Mouse (Mus musculus) heart, embryonic 12.5 days (tissue): Measurements from ENCODE around the gene Stard13. TPM values are rescaled to one million over a fixed set of nuclear protein-coding genes. Genes with fewer than 3 reads are reported as not detected.

Experiments
- ATAC-seq: fragments of 200-750 bp; cut with Nextera tagmentation; 2 replicates; pipeline ENCODE4 v1.8.0; 2017; ENCODE audit warnings: moderate TSS enrichment, moderate library complexity; ENCODE audit not compliant: insufficient number of reproducible peaks, low FRiP score
- H3K27ac ChIP-seq: fragments of 300-500 bp; sonication (generic); 2 replicates; pipeline ENCODE4 v1.5.1; 2016; ENCODE audit warnings: mild to moderate bottlenecking, moderate library complexity; ENCODE audit not compliant: poor library complexity, severe bottlenecking
- H3K27me3 ChIP-seq: fragments of 300-500 bp; sonication (generic); replicated peaks from 2 replicates; pipeline ENCODE4 v1.6.1; 2016; ENCODE audit warnings: mild to moderate bottlenecking, moderate library complexity
- H3K36me3 ChIP-seq: fragments of 300-500 bp; sonication (generic); 2 replicates; pipeline ENCODE4 v1.6.1; 2016; ENCODE audit warnings: mild to moderate bottlenecking, moderate library complexity
- H3K4me1 ChIP-seq: fragments of 300-500 bp; sonication (generic); replicated peaks from 2 replicates; pipeline ENCODE4 v1.6.1; 2016; ENCODE audit warnings: mild to moderate bottlenecking
- H3K4me2 ChIP-seq: fragments of 300-500 bp; sonication (generic); 2 replicates; pipeline ENCODE4 v1.6.1; 2016; ENCODE audit warnings: mild to moderate bottlenecking, moderate library complexity
- H3K4me3 ChIP-seq: fragments of 300-500 bp; sonication (generic); 2 replicates; pipeline ENCODE4 v1.5.1; 2016; ENCODE audit warnings: mild to moderate bottlenecking
- H3K9ac ChIP-seq: fragments of 300-500 bp; sonication (generic); 2 replicates; pipeline ENCODE4 v1.6.1; 2016; ENCODE audit warnings: mild to moderate bottlenecking, moderate library complexity
- H3K9me3 ChIP-seq: fragments of 300-500 bp; sonication (generic); replicated peaks from 2 replicates; pipeline ENCODE4 v1.6.1; 2016; ENCODE audit warnings: mild to moderate bottlenecking, moderate library complexity
- WGBS: fragments of 180-500 bp; shearing (Covaris S2); methylation state at CpG from one replicate; pipeline ENCODE4 v1.1.7; 2016; 5-methylcytosine and 5-hydroxymethylcytosine counted together
- polyA plus RNA-seq: library from polyadenylated mRNA; unstranded; fragments of >200 nt; fragmentation: Nextera tagmentation; extraction: Ambion mirVana; gene quantifications from 2 replicates; pipeline ENCODE4 v1.2.1, GENCODE M21; 2016

Gene Stard13
- polyA plus RNA-seq, 1 experiment from 2014 or later = 3.2 TPM

DNA sequence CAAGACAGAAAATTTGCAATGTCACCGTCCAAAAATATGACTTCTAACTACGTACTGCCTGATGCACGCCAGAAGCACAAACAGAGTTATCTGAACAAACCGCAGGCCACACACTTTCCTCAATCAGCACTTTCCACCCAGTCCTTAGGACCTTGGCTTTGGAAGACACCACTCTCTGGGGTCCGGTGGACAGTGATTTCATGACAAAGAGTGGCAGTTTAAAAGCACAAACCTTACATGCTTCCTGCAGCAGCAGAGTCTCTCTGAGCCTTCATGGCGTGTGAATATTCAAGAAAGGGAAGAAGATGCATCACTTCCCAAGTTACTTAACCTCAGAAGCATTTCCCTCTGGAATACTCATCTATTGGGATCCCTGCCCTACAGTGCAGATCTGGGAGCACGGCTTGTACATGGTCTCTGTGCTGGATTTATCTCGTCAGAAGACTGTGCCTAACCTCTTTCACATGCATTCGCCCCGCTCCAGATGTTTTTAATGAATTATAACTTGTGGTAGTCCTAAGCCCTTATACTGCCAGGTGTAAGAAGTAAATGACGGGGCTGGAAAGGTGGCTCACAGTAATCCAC lies 49.9 kb downstream of the Stard13 start:
- no peak for ATAC-seq

DNA sequence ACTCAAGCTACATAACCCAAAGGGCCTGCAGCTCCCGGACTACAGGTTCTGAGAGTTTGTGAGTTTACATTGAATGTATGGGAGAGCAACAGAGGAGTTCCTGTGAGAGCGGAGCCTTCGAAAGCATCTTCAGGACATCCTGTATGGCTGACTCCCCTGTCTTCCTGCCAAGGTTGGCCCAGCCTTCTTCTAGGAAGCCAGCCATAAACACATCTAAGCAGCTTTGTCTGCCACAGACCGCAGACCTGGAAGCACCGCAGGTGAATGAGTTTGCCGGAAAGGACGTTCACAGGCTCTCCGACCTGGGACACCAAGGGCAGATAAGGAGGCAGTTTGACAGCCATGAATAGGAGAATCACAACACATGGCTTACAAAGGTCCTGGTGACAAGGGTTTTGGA lies 52.3 kb downstream of the Stard13 start:
- H3K4me1 ChIP-seq = peaks cover 14% of the 10 kb centered on the region; the same call in 1 of the 2 replicates
- ATAC-seq = no peak
- H3K4me3 ChIP-seq = no peak overlapping the region
- H3K4me2 ChIP-seq = no peak overlapping the region
- H3K27me3 ChIP-seq = no peaks in the 10 kb centered on the region
- no peak overlapping the region for H3K27ac ChIP-seq
- H3K9me3 ChIP-seq = no peaks in the 10 kb centered on the region
- 91% methylated on average over 8 of the region's 8 CpGs for WGBS
- no peaks in the 10 kb centered on the region for H3K36me3 ChIP-seq
- no peak overlapping the region for H3K9ac ChIP-seq

More for the DNA sequence above, 49.9 kb downstream of the Stard13 start:
- H3K27ac ChIP-seq = no peak overlapping the region
- H3K9ac ChIP-seq = no peak overlapping the region
- no peaks in the 10 kb centered on the region for H3K27me3 ChIP-seq
- H3K4me1 ChIP-seq = peaks cover 14% of the 10 kb centered on the region; the same call in 1 of the 2 replicates
- no peak overlapping the region for H3K4me2 ChIP-seq
- no peaks in the 10 kb centered on the region for H3K36me3 ChIP-seq
- WGBS = 58% methylated on average over 11 of the region's 11 CpGs
- no peak overlapping the region for H3K4me3 ChIP-seq
- H3K9me3 ChIP-seq = no peaks in the 10 kb centered on the region

GRCm38 (mm10) chr5:151180176-151180785 lies 53.4 kb downstream of the Stard13 start:
- Histone ChIP-seq H3K4me2 (no peak overlapping the region), H3K4me3 (no peak overlapping the region), H3K27ac (no peak overlapping the region), H3K36me3 (no peaks in the 10 kb centered on the region), H3K27me3 (no peaks in the 10 kb centered on the region), H3K9me3 (no peaks in the 10 kb centered on the region), H3K9ac (no peak overlapping the region), H3K4me1 (peaks cover 9% of the 10 kb centered on the region; the same call in 1 of the 2 replicates)
- 81% methylated on average over 9 of the region's 9 CpGs for WGBS
- ATAC-seq = no peak

DNA sequence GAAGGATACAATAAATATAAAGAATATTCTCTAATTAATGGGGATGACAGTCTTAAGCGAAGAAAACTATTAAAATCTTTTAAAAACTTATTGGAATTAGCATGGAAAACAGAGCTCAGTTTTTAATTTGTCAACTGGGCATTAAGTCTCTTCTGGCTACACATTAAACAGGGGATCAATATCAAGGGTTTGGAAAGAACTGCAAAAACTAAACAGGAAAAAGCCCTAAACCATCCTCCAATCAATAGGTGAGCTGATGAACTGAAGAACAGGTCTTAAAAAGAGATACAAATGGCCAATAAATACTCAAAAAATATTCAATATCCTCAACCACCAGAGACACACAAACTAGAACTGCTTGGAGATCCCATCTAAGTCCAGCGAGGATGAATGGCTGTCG lies 56.5 kb downstream of the Stard13 start:
- Histone ChIP-seq H3K4me3 (no peak overlapping the region), H3K4me1 (0 out of 2 replicates have a peak, but pooled peaks cover 2% of the 10 kb centered on the region), H3K9ac (no peak overlapping the region), H3K27me3 (no peaks in the 10 kb centered on the region), H3K27ac (no peak overlapping the region), H3K36me3 (no peaks in the 10 kb centered on the region), H3K4me2 (no peak overlapping the region), H3K9me3 (no peaks in the 10 kb centered on the region)
- 82% methylated on average over 3 of the region's 3 CpGs for WGBS
- ATAC-seq = no peak

DNA sequence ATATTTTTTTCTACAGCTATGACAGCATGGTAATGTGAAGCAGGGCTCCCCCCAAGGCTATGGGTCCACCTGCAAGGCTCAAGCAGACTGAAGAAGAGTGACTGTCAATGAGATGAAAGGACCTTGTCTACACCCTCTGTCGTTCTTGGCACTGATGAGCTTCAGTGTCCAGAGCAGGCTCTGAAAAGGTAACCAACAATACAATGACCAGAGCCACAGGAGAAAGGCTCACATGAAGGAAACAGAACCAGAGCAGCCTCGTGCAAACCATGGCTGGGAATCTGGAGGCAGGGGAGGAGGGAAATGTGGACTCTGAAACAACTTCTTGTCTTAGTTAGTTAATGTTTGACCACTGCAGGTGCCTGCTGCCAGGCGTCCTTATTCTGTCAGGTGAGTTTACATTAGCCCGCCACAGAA lies 57.7 kb downstream of the Stard13 start:
- H3K4me1 ChIP-seq = 0 out of 2 replicates have a peak, but pooled peaks cover 2% of the 10 kb centered on the region
- WGBS = 69% methylated on average over 4 of the region's 4 CpGs
- H3K9ac ChIP-seq = no peak overlapping the region
- ATAC-seq = no peak
- H3K9me3 ChIP-seq = no peaks in the 10 kb centered on the region
- H3K36me3 ChIP-seq = no peaks in the 10 kb centered on the region
- no peak overlapping the region for H3K4me3 ChIP-seq
- no peak overlapping the region for H3K4me2 ChIP-seq
- no peak overlapping the region for H3K27ac ChIP-seq
- no peaks in the 10 kb centered on the region for H3K27me3 ChIP-seq

GRCm38 (mm10) chr5:151174485-151175460 lies 58.9 kb downstream of the Stard13 start:
- Histone ChIP-seq H3K9me3 (no peaks in the 10 kb centered on the region), H3K9ac (no peak overlapping the region), H3K36me3 (no peaks in the 10 kb centered on the region), H3K27me3 (no peaks in the 10 kb centered on the region), H3K4me3 (no peak overlapping the region), H3K27ac (0 out of 2 replicates have a peak overlapping the region, but pooled peaks have one; percentile 18), H3K4me1 (0 out of 2 replicates have a peak, but pooled peaks cover 2% of the 10 kb centered on the region), H3K4me2 (no peak overlapping the region)
- ATAC-seq = no peak
- WGBS = 57% methylated on average over 7 of the region's 7 CpGs

DNA sequence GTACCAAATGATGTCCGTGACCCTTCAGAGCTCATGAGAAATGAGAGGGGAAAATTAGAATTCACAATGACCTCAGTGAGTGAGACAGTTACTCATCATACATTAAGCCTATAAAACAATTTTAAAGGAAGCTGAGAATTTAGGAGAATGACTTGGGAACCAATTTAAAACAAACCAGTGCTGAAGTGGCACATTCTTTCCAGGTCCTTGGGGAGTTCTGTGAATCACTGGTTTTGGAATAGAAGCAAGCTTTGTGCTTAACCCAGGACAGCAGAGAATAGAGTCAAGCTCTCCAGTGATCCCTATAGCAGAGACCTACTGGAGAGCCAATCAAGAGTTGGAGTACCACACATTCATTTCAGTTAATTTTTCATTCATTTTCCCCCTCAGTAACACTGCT lies 59.9 kb downstream of the Stard13 start:
- Histone ChIP-seq H3K27ac (no peak overlapping the region), H3K4me2 (no peak overlapping the region)

GRCm38 (mm10) chr5:151170168-151170750 lies 63.4 kb downstream of the Stard13 start:
- Histone ChIP-seq H3K4me2 (no peak overlapping the region), H3K9me3 (no peaks in the 10 kb centered on the region), H3K27me3 (no peaks in the 10 kb centered on the region), H3K36me3 (no peaks in the 10 kb centered on the region), H3K27ac (no peak overlapping the region), H3K4me1 (peaks cover 14% of the 10 kb centered on the region), H3K4me3 (no peak overlapping the region), H3K9ac (no peak overlapping the region)
- no peak for ATAC-seq
- 73% methylated on average over 3 of the region's 3 CpGs for WGBS

More for the DNA sequence above, 59.9 kb downstream of the Stard13 start:
- H3K4me1 ChIP-seq = 0 out of 2 replicates have a peak, but pooled peaks cover 2% of the 10 kb centered on the region
- no peaks in the 10 kb centered on the region for H3K27me3 ChIP-seq
- WGBS = 83% methylated on average over 1 of the region's 1 CpGs
- no peaks in the 10 kb centered on the region for H3K36me3 ChIP-seq
- H3K9ac ChIP-seq = no peak overlapping the region
- no peak for ATAC-seq
- no peak overlapping the region for H3K4me3 ChIP-seq
- H3K9me3 ChIP-seq = no peaks in the 10 kb centered on the region

DNA sequence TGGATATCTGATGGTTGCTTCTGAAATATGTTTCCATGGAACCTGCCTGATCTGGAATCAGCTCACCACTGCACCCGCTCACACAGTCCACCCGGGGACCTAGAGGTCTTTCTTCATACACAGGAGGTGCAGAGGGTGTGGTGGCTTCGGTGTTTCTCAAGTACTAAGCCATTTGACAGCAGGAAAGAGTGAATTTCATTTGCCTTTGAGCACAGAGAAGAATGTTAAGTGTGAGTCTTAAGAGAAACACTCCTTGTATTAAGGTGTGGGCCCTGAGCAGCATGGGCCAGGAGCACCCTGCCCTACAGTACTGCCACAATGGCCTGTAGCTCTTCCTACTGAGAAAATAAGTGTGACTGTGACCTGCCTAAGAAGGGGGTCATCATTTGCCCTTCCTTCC lies 65.4 kb downstream of the Stard13 start:
- H3K27me3 ChIP-seq = no peaks in the 10 kb centered on the region
- 81% methylated on average over 3 of the region's 3 CpGs for WGBS
- H3K4me3 ChIP-seq = no peak overlapping the region
- no peaks in the 10 kb centered on the region for H3K9me3 ChIP-seq
- no peak overlapping the region for H3K27ac ChIP-seq
- no peaks in the 10 kb centered on the region for H3K36me3 ChIP-seq
- no peak for ATAC-seq
- H3K9ac ChIP-seq = no peak overlapping the region
- H3K4me1 ChIP-seq = peaks cover 14% of the 10 kb centered on the region
- H3K4me2 ChIP-seq = no peak overlapping the region

DNA sequence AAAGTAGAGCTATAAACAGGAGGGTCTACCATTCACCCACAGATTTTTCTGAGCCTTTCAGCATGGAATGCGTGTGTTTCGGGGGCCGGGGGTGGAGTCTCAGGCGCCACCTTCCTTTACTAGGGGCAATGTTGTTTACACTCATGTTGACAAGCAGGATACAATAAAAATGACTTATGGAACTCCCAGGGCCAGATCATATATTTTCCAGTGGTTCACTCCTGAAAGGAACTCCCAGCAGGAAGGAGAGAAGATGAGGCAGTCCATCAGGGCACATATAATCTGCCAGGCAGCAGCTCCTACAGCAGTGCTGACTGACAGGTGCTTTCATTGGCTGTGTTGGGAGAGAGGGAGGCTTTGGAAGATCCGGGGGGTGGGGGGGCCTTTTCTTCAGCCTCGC lies 66.0 kb downstream of the Stard13 start:
- no peaks in the 10 kb centered on the region for H3K36me3 ChIP-seq
- no peaks in the 10 kb centered on the region for H3K9me3 ChIP-seq
- H3K9ac ChIP-seq = no peak overlapping the region
- WGBS = 81% methylated on average over 6 of the region's 6 CpGs
- no peak overlapping the region for H3K4me2 ChIP-seq
- ATAC-seq = no peak
- no peak overlapping the region for H3K4me3 ChIP-seq
- no peak overlapping the region for H3K27ac ChIP-seq
- H3K4me1 ChIP-seq = peaks cover 15% of the 10 kb centered on the region
- H3K27me3 ChIP-seq = no peaks in the 10 kb centered on the region

DNA sequence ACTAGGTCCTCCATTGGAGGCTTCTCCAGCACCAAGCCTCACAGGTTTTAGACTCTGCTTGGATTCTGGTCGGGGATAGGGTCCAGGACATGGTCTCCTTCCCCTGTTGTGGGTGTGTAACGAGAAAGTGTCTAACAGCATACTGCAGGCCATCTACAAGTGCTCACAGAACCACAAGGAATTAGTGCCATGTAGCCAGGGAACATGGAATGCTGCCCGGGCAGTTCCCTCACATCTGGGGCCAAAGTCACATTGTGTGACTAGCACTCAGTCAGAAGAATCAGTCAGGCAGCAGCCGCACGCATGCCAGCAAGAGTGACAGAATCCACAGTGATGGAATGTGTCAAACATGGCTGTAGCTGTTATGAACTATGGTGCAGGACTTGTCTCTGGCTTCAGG lies 67.4 kb downstream of the Stard13 start:
- H3K4me1 ChIP-seq = peaks cover 15% of the 10 kb centered on the region
- no peaks in the 10 kb centered on the region for H3K27me3 ChIP-seq
- H3K27ac ChIP-seq = no peak overlapping the region
- ATAC-seq = no peak
- no peaks in the 10 kb centered on the region for H3K9me3 ChIP-seq
- H3K9ac ChIP-seq = no peak overlapping the region
- no peak overlapping the region for H3K4me2 ChIP-seq
- no peak overlapping the region for H3K4me3 ChIP-seq
- 58% methylated on average over 5 of the region's 5 CpGs for WGBS
- no peaks in the 10 kb centered on the region for H3K36me3 ChIP-seq
